Mouse (Mus musculus) heart, adult 2 months (tissue): ENCODE measurements at regions not wholly inside any gene's neighbourhood (a gene's known extent, or its start where the extent isn't known, plus 50 kb on each side); places are given as distances from the start of the nearest gene placed in this dataset.
A peak's percentile ranks its signal among the peaks of the same experiment; 100 is the strongest.
"Not testable (repeated sequence)": the region's sequence is repeated elsewhere in the genome, so short reads cannot be mapped to it uniquely, and the experiment has no call there.

Experiments used
- DNase-seq, 2 experiments: peaks; one replicate each; pipeline ENCODE4 v3.0.0; 2021
- H3K27ac ChIP-seq: fragments of 200-600 bp; 2 replicates; pipeline ENCODE4 v1.8.1; 2022
- H3K27me3 ChIP-seq: fragments of 200-500 bp; 2 replicates; pipeline ENCODE4 v1.6.1; 2012; ENCODE audit warnings: mild to moderate bottlenecking, low read length, inconsistent platforms, mixed read lengths; ENCODE audit not compliant: control insufficient read depth, insufficient read depth
- H3K36me3 ChIP-seq: fragments of 200-500 bp; 2 replicates; pipeline ENCODE4 v1.6.1; 2012; ENCODE audit warnings: low read length, inconsistent platforms; ENCODE audit not compliant: control insufficient read depth, insufficient read depth
- H3K4me1 ChIP-seq: fragments of 200-500 bp; 2 replicates; pipeline ENCODE4 v1.6.1; 2011; ENCODE audit warnings: low read length; ENCODE audit not compliant: control insufficient read depth, insufficient read depth
- H3K4me3 ChIP-seq: fragments of 200-600 bp; 2 replicates; pipeline ENCODE4 v1.8.1; 2022
- H3K79me2 ChIP-seq: fragments of 200-500 bp; replicated peaks from 2 replicates; pipeline ENCODE4 v1.6.1; 2012; ENCODE audit warnings: mild to moderate bottlenecking, inconsistent platforms, low read length, moderate library complexity, mixed read lengths; ENCODE audit not compliant: control insufficient read depth, insufficient read depth
- H3K9ac ChIP-seq: fragments of 200-500 bp; 2 replicates; pipeline ENCODE4 v1.6.1; 2012; ENCODE audit warnings: low read depth, mild to moderate bottlenecking, control low read depth, inconsistent platforms, low read length, mixed read lengths
- CTCF ChIP-seq: fragments of 200-600 bp; IDR thresholded peaks from 2 replicates; pipeline ENCODE4 v1.8.1; 2022; ENCODE audit warnings: antibody characterized with exemption, mild to moderate bottlenecking, moderate library complexity
- EP300 ChIP-seq: fragments of 200-500 bp; IDR thresholded peaks from 2 replicates; pipeline ENCODE4 v1.6.1; 2011; ENCODE audit warnings: low read depth, low read length, control low read depth; ENCODE audit not compliant: insufficient read depth
- POLR2A ChIP-seq: fragments of 200-500 bp; IDR thresholded peaks from 2 replicates; pipeline ENCODE4 v1.6.1; 2011; ENCODE audit warnings: mild to moderate bottlenecking, low read depth, low read length, control low read depth; ENCODE audit not compliant: insufficient read depth
- WGBS: fragments of 180-500 bp; shearing (Covaris S2); methylation state at CpG from one replicate; pipeline ENCODE4 v1.1.7; 2018; 5-methylcytosine and 5-hydroxymethylcytosine counted together
- intact Hi-C: fragments of 180-260 bp; cut with DNase I; formaldehyde crosslinking; loops from one replicate; pipeline ENCODE4 v1.15.1; 2025

- 44% methylated on average over 8 of the region's 8 CpGs for whole genome bisulfite sequencing
- no peak overlapping the region; the same call in 1 of the 2 replicates for H3K27ac ChIP-seq
- H3K4me3 ChIP-seq: no peak overlapping the region
- no peaks in the 10 kb centered on the region for H3K27me3 ChIP-seq
- no peaks in the 10 kb centered on the region for H3K79me2 ChIP-seq
- intact Hi-C loops: loop anchor here (2.0 kb wide), 1 partner anchor 51 kb away; no protein-coding TSS in a partner anchor
- H3K4me1 ChIP-seq: peaks cover 8% of the 10 kb centered on the region
- no peak for DNase-seq
- H3K9ac ChIP-seq: 0 out of 2 replicates have a peak overlapping the region, but pooled peaks have one; percentile 28
- H3K36me3 ChIP-seq: no peaks in the 10 kb centered on the region
- TF ChIP-seq CTCF: no peak
These were observed 89.5 kb downstream of the Phlda1 start for GRCm38 (mm10) chr10:111595513-111595995.

GRCm38 (mm10) chr10:111598650-111599049 is 92.6 kb downstream of the Phlda1 start:
- Histone ChIP-seq H3K9ac (no peak overlapping the region), H3K27me3 (no peaks in the 10 kb centered on the region), H3K4me3 (no peak overlapping the region), H3K79me2 (no peaks in the 10 kb centered on the region), H3K4me1 (peaks cover 10% of the 10 kb centered on the region), H3K36me3 (no peaks in the 10 kb centered on the region), H3K27ac (no peak overlapping the region)
- TF ChIP-seq EP300 (no peak), POLR2A (no peak), CTCF (no peak)
- 89% methylated on average over 5 of the region's 5 CpGs for WGBS
- intact Hi-C loops: no loop called here
- DNase-seq: no peak

- DNase-seq: no peak
- H3K27me3 ChIP-seq: no peaks in the 10 kb centered on the region
- H3K4me1 ChIP-seq: peaks cover 10% of the 10 kb centered on the region
- H3K27ac ChIP-seq: peak overlapping the region; percentile 31
- intact Hi-C loops: loop anchor here (5.0 kb wide), 1 partner anchor 92 kb away; the partner anchor contains the start of gene Phlda1
- 64% methylated on average over 10 of the region's 10 CpGs for WGBS
- no peaks in the 10 kb centered on the region for H3K79me2 ChIP-seq
- no peaks in the 10 kb centered on the region for H3K36me3 ChIP-seq
- TF ChIP-seq CTCF: no peak
- no peak for TF ChIP-seq POLR2A
- TF ChIP-seq EP300: no peak
- H3K4me3 ChIP-seq: no peak overlapping the region
- H3K9ac ChIP-seq: no peak overlapping the region
These were observed 93.5 kb downstream of the Phlda1 start for GRCm38 (mm10) chr10:111599297-111600250.

- TF ChIP-seq EP300: no peak
- no peak for TF ChIP-seq CTCF
- 0 out of 2 replicates have a peak, but pooled peaks have one; percentile 17 for TF ChIP-seq POLR2A
- Histone ChIP-seq H3K4me3 (no peak overlapping the region), H3K27me3 (no peaks in the 10 kb centered on the region), H3K27ac (peak overlapping the region; percentile 31), H3K9ac (no peak overlapping the region), H3K79me2 (no peaks in the 10 kb centered on the region), H3K36me3 (no peaks in the 10 kb centered on the region), H3K4me1 (peaks cover 7% of the 10 kb centered on the region)
- intact Hi-C loops: loop anchor here (5.0 kb wide), 1 partner anchor 93 kb away; the partner anchor contains the start of gene Phlda1
- DNase-seq: peak in 1 of 2 experiments; percentile 33
- WGBS: 2% methylated on average over 2 of the region's 2 CpGs
These were observed 94.2 kb downstream of the Phlda1 start for GRCm38 (mm10) chr10:111600251-111600620.

GRCm38 (mm10) chr10:111600677-111601099 is 94.6 kb downstream of the Phlda1 start:
- Histone ChIP-seq H3K27me3 (no peaks in the 10 kb centered on the region), H3K4me1 (peaks cover 7% of the 10 kb centered on the region), H3K36me3 (no peaks in the 10 kb centered on the region), H3K9ac (no peak overlapping the region), H3K4me3 (no peak overlapping the region), H3K79me2 (no peaks in the 10 kb centered on the region), H3K27ac (peak overlapping the region; percentile 1; the same call in 1 of the 2 replicates)
- peak; percentile 85 to 90 for DNase-seq
- WGBS: 0% methylated on average over 2 of the region's 2 CpGs
- intact Hi-C loops: loop anchor here (5.0 kb wide), 1 partner anchor 93 kb away; the partner anchor contains the start of gene Phlda1
- 0 out of 2 replicates have a peak, but pooled peaks have one; percentile 31 for TF ChIP-seq EP300
- TF ChIP-seq POLR2A: no peak

- Histone ChIP-seq H3K4me1 (peaks cover 7% of the 10 kb centered on the region), H3K9ac (no peak overlapping the region), H3K27me3 (no peaks in the 10 kb centered on the region), H3K27ac (no peak overlapping the region), H3K79me2 (no peaks in the 10 kb centered on the region), H3K4me3 (no peak overlapping the region), H3K36me3 (no peaks in the 10 kb centered on the region)
- DNase-seq: no peak
- WGBS: 86% methylated on average over 1 of the region's 1 CpGs
- TF ChIP-seq CTCF: no peak
- intact Hi-C loops: loop anchor here (5.0 kb wide), 1 partner anchor 96 kb away; the partner anchor contains the start of gene Phlda1
These were observed 97.1 kb downstream of the Phlda1 start for GRCm38 (mm10) chr10:111603166-111603565.

- H3K9ac ChIP-seq, H3K4me3 ChIP-seq, H3K27ac ChIP-seq, H3K27me3 ChIP-seq, DNase-seq, intact Hi-C loops, H3K36me3 ChIP-seq, H3K79me2 ChIP-seq, H3K4me1 ChIP-seq: not testable (repeated sequence)
- WGBS: 80% methylated on average over 2 of the region's 2 CpGs
These were observed 101.3 kb downstream of the Phlda1 start for GRCm38 (mm10) chr10:111607381-111607780.
